Mouse (Mus musculus): Measurements from ENCODE around the gene Ddx39b.
"Not testable (repeated sequence)": the region's sequence is repeated elsewhere in the genome, so short reads cannot be mapped to it uniquely, and the experiment has no call there.

Ddx39b gene

GRCm38 (mm10) chr17:35262664-35263522 is 21.3 kb downstream of the Ddx39b start, which contains the start of gene H2-D1:
TSS of gene H2-D1 (plus strand) at chr17:35262730.
- DNase-seq (ENCODE audit: low spot score) = peak; percentile 96

- DNase-seq (ENCODE audit: low spot score) = no peak
Measured at GRCm38 (mm10) chr17:35263523-35263883, 22.0 kb downstream of the Ddx39b start.

GRCm38 (mm10) chr17:35267399-35268086 is 26.0 kb downstream of the Ddx39b start:
- no peak for DNase-seq (ENCODE audit: low spot score)

GRCm38 (mm10) chr17:35269653-35270347 is 28.3 kb downstream of the Ddx39b start:
- DNase-seq (ENCODE audit: low spot score) = no peak

- no peak for DNase-seq (ENCODE audit: low spot score)
Measured at GRCm38 (mm10) chr17:35272249-35272648, 30.7 kb downstream of the Ddx39b start.

- peak; percentile 88 for DNase-seq (ENCODE audit: low spot score)
Measured at GRCm38 (mm10) chr17:35274770-35275169, 33.2 kb downstream of the Ddx39b start.

GRCm38 (mm10) chr17:35276304-35276864 is 34.8 kb downstream of the Ddx39b start:
- no peak for DNase-seq (ENCODE audit: low spot score)

- no peak for DNase-seq (ENCODE audit: low spot score)
Measured at GRCm38 (mm10) chr17:35278049-35278448, 36.5 kb downstream of the Ddx39b start.

GRCm38 (mm10) chr17:35278957-35279688 is 37.6 kb downstream of the Ddx39b start:
- no peak for DNase-seq (ENCODE audit: low spot score)

- no peak for DNase-seq (ENCODE audit: low spot score)
Measured at GRCm38 (mm10) chr17:35280276-35280675, 38.7 kb downstream of the Ddx39b start.

GRCm38 (mm10) chr17:35285431-35285830 is 43.9 kb downstream of the Ddx39b start:
- no peak for DNase-seq (ENCODE audit: low spot score)

- peak; percentile 64 for DNase-seq (ENCODE audit: low spot score)
Measured at GRCm38 (mm10) chr17:35295796-35296195, 54.2 kb downstream of the Ddx39b start.

- not testable (repeated sequence) for DNase-seq (ENCODE audit: low spot score)
Measured at GRCm38 (mm10) chr17:35300261-35300945, 58.9 kb downstream of the Ddx39b start.

- DNase-seq (ENCODE audit: low spot score) = peak; percentile 81
Measured at GRCm38 (mm10) chr17:35301645-35302258, 60.2 kb downstream of the Ddx39b start.

GRCm38 (mm10) chr17:35303271-35303670 is 61.7 kb downstream of the Ddx39b start:
- DNase-seq (ENCODE audit: low spot score) = no peak

All from MN1 (cell line).